Mouse (Mus musculus) lung, embryonic 16.5 days (tissue): ENCODE data around the gene Ttc8. TPM values are rescaled to one million over a fixed set of nuclear protein-coding genes. Genes with fewer than 3 reads are reported as not detected.
"Not testable (repeated sequence)": the region's sequence is repeated elsewhere in the genome, so short reads cannot be mapped to it uniquely, and the experiment has no call there.

Source experiments
- ATAC-seq: fragments of 200-750 bp; cut with Nextera tagmentation; 2 replicates; pipeline ENCODE4 v1.8.0; 2017; ENCODE audit warnings: low read depth, mild to moderate bottlenecking, moderate library complexity
- H3K27ac ChIP-seq: fragments of 300-500 bp; sonication (generic); 2 replicates; pipeline ENCODE4 v1.5.1; 2014; ENCODE audit warnings: mild to moderate bottlenecking, control low read depth, low read length
- H3K27me3 ChIP-seq: fragments of 300-500 bp; sonication (generic); 2 replicates; pipeline ENCODE4 v1.6.1; 2014; ENCODE audit warnings: low read depth, low read length, mixed read lengths; ENCODE audit not compliant: control insufficient read depth, insufficient read depth
- H3K36me3 ChIP-seq: fragments of 300-500 bp; sonication (generic); 2 replicates; pipeline ENCODE4 v1.6.1; 2014; ENCODE audit warnings: low read length; ENCODE audit not compliant: control insufficient read depth, insufficient read depth
- H3K4me1 ChIP-seq: fragments of 300-500 bp; sonication (generic); replicated peaks from 2 replicates; pipeline ENCODE4 v1.6.1; 2014; ENCODE audit warnings: low read length, mixed read lengths; ENCODE audit not compliant: control insufficient read depth, insufficient read depth
- H3K4me2 ChIP-seq: fragments of 300-500 bp; sonication (generic); 2 replicates; pipeline ENCODE4 v1.6.1; 2014; ENCODE audit warnings: low read depth, low read length, control low read depth
- H3K4me3 ChIP-seq: fragments of 300-500 bp; sonication (generic); 2 replicates; pipeline ENCODE4 v1.5.1; 2014; ENCODE audit warnings: mild to moderate bottlenecking, low read length, control low read depth
- H3K9ac ChIP-seq: fragments of 300-500 bp; sonication (generic); 2 replicates; pipeline ENCODE4 v1.6.1; 2014; ENCODE audit warnings: low read length, control low read depth
- H3K9me3 ChIP-seq: fragments of 300-500 bp; sonication (generic); 2 replicates; pipeline ENCODE4 v1.6.1; 2016; ENCODE audit warnings: low read length; ENCODE audit not compliant: control insufficient read depth
- WGBS: fragments of 180-500 bp; shearing (Covaris S2); extraction: QIAGEN DNeasy Blood & Tissue Kit; methylation state at CpG from one replicate; pipeline ENCODE4 v1.1.7; 2014; 5-methylcytosine and 5-hydroxymethylcytosine counted together
- polyA plus RNA-seq: library from polyadenylated mRNA; unstranded; fragments of >200 nt; fragmentation: Nextera tagmentation; extraction: Ambion mirVana; gene quantifications from 2 replicates; pipeline ENCODE4 v1.2.1, GENCODE M21; 2015

Ttc8 gene
- polyA plus RNA-seq, 1 experiment from 2014 or later: 31.6 TPM

DNA sequence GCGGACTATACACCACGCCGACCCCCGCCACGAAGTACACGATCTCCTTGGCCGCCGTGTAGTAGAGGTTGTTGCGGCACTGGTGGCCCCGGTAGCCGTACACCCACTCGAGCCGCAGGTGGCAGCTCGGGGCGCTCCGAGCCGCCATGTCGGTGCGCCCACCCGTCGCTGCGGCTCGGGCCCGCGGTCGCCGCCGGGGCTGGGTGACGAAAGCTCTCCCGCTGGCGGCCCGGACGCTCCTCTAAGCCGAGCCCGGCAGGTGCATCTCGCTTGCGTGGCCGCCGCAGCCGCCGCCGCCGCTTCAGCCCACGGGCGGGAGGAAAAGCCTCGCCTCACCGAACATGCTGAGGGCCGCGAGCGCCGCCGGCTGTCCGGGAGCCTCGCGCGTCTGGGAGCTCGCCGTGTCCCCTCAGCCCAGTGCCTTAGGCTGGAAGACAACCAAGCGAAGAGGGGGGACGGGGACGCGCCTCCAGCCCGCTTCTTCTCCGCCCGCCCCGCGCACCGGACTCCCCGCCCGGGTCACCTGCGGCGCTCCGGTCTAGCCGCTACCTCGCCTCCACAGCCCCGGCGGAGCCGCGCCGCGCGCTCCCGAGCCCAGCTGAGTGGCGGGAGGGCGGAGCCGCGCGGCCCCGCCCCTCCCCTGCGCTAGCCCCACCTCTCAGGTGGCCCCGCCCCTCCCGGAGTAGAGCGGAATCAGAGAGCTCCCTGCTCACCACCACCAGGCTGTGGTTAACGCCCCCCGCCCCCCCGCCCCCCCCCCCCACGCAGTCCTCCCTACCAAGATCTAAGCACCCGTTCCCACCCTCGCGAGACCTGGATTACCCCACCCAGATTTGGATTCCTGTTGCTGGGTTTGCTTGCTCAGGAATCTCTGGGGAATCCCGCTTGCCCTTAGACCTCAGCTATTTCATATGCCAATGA, 19.2 kb upstream of the Ttc8 start, which contains the start of gene Eml5:
Gene Eml5 (minus strand): TSS at position 604 of the 921 bp plus-strand sequence.
- H3K9ac ChIP-seq: peak within 1 kb of the TSS; percentile 69
- peaks cover 9% of the 10 kb centered on the region for H3K27me3 ChIP-seq
- H3K4me1 ChIP-seq: peaks cover 3% of the 10 kb centered on the region; the same call in 1 of the 2 replicates
- ATAC-seq: peak; percentile 95
- no peaks in the 10 kb centered on the region for H3K9me3 ChIP-seq
- no peak within 1 kb of the TSS for H3K27ac ChIP-seq
- peak within 1 kb of the TSS; percentile 81 for H3K4me3 ChIP-seq
- H3K4me2 ChIP-seq: peak within 1 kb of the TSS; percentile 97
- H3K36me3 ChIP-seq: no peaks in the 10 kb centered on the region
- under 1% methylated on average over 74 of the region's 101 CpGs for WGBS

DNA sequence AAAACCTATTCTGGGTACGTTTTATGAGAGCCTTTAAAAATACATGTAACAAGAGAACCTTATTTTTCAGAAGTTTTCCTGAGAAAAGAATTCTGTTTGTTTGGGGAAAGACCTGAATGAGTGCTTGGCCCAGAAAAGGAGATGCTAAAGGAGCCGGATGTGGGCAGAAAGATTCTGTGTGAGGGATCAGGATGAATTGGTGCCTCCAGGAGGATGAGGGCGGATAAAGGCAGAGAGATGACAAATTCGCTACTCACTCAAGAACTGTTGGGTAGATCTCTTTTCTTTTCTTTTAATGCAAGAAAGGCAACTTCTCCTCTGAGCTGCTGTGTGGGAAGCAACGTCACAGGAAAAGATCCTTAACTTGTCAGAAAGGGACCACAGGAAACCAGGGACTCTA, 14.9 kb upstream of the Ttc8 start:
- H3K9ac ChIP-seq: no peak overlapping the region
- H3K4me3 ChIP-seq: no peak overlapping the region
- H3K36me3 ChIP-seq: no peaks in the 10 kb centered on the region
- WGBS: 62% methylated on average over 5 of the region's 5 CpGs
- peaks cover 4% of the 10 kb centered on the region for H3K27me3 ChIP-seq
- no peak overlapping the region for H3K4me2 ChIP-seq
- H3K27ac ChIP-seq: no peak overlapping the region
- H3K9me3 ChIP-seq: no peaks in the 10 kb centered on the region
- no peak for ATAC-seq
- peaks cover 2% of the 10 kb centered on the region; the same call in 1 of the 2 replicates for H3K4me1 ChIP-seq

DNA sequence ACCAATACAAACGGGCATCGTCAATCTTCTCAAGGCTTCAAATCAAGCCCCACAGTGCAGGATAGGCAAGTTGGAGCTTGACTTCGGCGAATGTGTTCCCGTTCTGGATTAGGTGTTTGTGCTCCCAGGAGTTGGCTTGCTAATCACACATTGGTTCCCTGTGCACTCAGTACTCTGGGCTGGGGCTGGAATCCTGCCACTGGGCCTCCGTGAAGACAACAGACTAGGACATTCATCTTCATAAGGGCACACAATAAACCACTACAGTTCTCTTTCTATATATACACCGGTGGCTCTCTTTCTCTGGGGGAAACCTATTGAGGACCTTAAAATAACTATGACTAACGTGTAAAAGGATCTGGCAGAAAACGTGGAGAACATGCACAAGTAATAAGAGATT, 10.3 kb upstream of the Ttc8 start:
- Histone ChIP-seq H3K9me3 (no peaks in the 10 kb centered on the region), H3K4me2 (no peak overlapping the region), H3K4me3 (no peak overlapping the region), H3K4me1 (no peaks in the 10 kb centered on the region), H3K9ac (no peak overlapping the region), H3K27me3 (no peaks in the 10 kb centered on the region), H3K27ac (no peak overlapping the region), H3K36me3 (no peaks in the 10 kb centered on the region)
- WGBS: 58% methylated on average over 9 of the region's 9 CpGs
- no peak for ATAC-seq

DNA sequence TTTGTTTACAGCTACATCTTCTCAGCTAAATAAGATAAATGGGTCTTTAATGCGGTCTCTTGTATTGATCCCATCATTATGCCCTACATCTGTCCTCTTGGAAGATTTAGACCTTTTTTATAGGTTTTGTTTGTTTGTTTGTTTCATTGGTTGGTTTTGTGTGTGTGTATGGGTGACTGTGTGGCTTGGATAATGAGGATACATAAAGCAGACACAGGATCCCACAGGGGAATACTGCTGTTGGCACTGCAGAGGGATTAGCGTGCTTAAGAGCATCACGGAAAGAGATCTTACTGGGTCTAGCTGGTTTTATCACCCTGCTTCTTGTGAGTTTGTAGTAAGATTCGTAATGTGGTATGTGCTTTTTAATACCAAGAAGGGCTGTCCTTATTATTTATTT, 10.8 kb downstream of the Ttc8 start:
- Histone ChIP-seq H3K9me3 (no peaks in the 10 kb centered on the region), H3K9ac (no peak overlapping the region), H3K27ac (no peak overlapping the region), H3K4me2 (no peak overlapping the region), H3K4me3 (no peak overlapping the region), H3K36me3 (no peaks in the 10 kb centered on the region), H3K4me1 (no peaks in the 10 kb centered on the region), H3K27me3 (no peaks in the 10 kb centered on the region)
- WGBS: 75% methylated on average over 4 of the region's 4 CpGs
- ATAC-seq: no peak

DNA sequence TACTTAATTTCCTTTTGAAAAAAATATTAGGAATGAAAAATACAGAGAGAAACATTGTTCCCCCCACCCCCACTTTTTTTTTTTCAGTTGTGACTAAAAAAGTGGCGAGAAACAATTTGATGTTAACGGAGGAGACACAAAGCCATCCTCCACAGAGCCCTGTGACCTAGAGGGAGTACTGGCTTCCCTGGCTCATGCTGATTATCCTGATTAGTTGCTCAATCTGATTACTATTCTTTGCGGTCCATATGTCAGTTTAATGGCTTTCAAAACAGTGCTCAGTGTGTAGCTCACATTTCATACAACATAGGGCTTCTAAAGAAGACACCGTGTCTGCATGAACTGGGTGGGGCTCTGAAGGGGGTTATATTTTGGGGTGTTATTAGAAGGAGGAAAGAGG, 12.1 kb downstream of the Ttc8 start:
- H3K36me3 ChIP-seq: no peaks in the 10 kb centered on the region
- H3K4me1 ChIP-seq: no peaks in the 10 kb centered on the region
- WGBS: 86% methylated on average over 4 of the region's 4 CpGs
- no peaks in the 10 kb centered on the region for H3K27me3 ChIP-seq
- no peak overlapping the region for H3K9ac ChIP-seq
- no peak overlapping the region for H3K4me3 ChIP-seq
- no peak overlapping the region for H3K27ac ChIP-seq
- H3K4me2 ChIP-seq: no peak overlapping the region
- no peaks in the 10 kb centered on the region for H3K9me3 ChIP-seq
- no peak for ATAC-seq

DNA sequence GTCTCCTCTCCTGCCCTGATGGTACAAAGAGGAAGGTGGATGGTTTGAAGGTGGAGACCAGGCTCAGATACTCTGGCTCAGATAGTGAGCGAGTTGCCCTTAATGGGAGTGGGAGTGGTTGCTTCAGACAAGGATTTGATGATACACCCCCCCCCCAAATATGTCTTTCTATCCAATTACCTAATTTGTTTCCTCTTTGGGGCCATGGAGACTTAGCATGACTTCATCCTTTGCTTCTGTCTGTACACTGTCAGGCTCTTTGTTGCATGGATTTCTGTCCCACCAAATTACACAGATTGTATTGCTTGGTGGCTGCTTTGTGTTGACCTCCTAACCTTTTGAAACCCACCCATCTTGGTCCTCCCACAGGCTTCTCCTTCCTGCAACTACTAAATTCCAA, 12.5 kb downstream of the Ttc8 start:
- no peaks in the 10 kb centered on the region for H3K9me3 ChIP-seq
- H3K36me3 ChIP-seq: no peaks in the 10 kb centered on the region
- no peak overlapping the region for H3K27ac ChIP-seq
- no peak overlapping the region for H3K4me3 ChIP-seq
- WGBS: 95% methylated on average over 1 of the region's 1 CpGs
- no peak for ATAC-seq
- no peak overlapping the region for H3K9ac ChIP-seq
- no peak overlapping the region for H3K4me2 ChIP-seq
- H3K27me3 ChIP-seq: no peaks in the 10 kb centered on the region
- no peaks in the 10 kb centered on the region for H3K4me1 ChIP-seq

DNA sequence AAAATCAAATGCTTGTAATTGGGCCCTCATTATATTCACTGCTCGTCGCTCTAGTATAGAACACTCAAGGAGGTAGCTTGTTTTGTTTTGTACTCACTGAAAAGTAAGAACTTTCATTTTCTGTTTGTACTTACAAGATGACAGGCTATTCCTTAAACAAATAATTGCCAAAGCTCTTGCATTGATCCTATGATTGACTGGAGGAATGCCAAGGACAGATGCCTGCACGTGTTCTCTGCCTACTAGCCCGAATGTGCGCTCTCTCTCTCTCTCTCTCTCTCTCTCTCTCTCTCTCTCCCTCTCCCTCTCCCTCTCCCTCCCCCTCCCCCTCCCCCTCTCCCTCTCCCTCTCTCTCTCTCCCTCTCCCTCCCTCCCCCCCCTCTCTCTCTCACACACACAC, 30.9 kb downstream of the Ttc8 start:
- H3K27ac ChIP-seq, ATAC-seq: not testable (repeated sequence)
- WGBS: 68% methylated on average over 5 of the region's 5 CpGs

DNA sequence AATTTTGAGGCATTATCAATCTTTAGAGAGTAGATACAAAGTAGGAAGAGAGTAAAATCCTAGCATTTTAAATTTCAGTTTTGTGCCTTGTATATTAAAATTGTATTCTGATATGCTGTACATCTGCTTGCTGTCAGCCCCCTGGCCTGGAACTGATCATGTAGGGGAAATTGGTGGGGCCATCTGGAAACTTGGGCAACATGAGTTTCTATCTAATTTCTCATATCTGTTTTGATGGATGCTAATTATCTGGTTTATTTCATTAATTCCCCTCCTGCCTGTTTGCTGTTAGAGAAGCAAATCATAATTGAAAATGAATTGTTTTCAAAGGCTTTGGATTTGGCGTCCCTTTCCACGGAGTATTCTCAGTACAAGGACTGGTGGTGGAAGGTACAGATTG, 36.6 kb downstream of the Ttc8 start:
- Histone ChIP-seq H3K9me3 (no peaks in the 10 kb centered on the region), H3K27ac (no peak overlapping the region), H3K36me3 (no peaks in the 10 kb centered on the region), H3K27me3 (no peaks in the 10 kb centered on the region), H3K4me2 (no peak overlapping the region), H3K4me3 (no peak overlapping the region), H3K9ac (no peak overlapping the region), H3K4me1 (no peaks in the 10 kb centered on the region)
- no peak for ATAC-seq
- WGBS: 90% methylated on average over 2 of the region's 2 CpGs

More for the DNA sequence above, 30.9 kb downstream of the Ttc8 start:
- not testable (repeated sequence) for H3K36me3 ChIP-seq, H3K4me1 ChIP-seq, H3K4me3 ChIP-seq, H3K9ac ChIP-seq, H3K27me3 ChIP-seq, H3K4me2 ChIP-seq, H3K9me3 ChIP-seq

DNA sequence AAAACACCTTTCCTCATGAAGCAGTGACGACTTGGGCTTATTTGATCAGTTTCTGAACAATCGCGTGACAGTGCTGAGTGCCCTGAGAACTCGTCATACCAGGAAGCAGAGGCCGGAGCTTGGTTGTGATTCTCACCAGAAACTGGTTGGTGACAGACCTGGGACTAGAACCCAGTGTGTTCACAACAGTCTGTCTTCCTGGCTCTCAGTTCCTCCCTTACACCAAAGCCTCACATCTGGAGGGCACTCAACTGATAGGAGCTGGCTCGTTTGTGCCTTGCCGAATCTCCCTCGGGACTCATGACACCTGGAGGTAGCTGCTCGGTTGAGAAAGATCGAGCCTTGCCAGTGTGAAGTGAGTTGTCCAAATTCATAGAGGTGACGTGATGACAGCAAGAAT, 37.1 kb downstream of the Ttc8 start:
- Histone ChIP-seq H3K4me2 (no peak overlapping the region), H3K36me3 (no peaks in the 10 kb centered on the region), H3K9ac (no peak overlapping the region), H3K4me3 (no peak overlapping the region), H3K27ac (no peak overlapping the region), H3K4me1 (no peaks in the 10 kb centered on the region), H3K27me3 (no peaks in the 10 kb centered on the region), H3K9me3 (no peaks in the 10 kb centered on the region)
- WGBS: 78% methylated on average over 11 of the region's 11 CpGs
- ATAC-seq: no peak
